Mouse (Mus musculus): ENCODE results near the gene Mtus2. TPM values are rescaled to one million over a fixed set of nuclear protein-coding genes. Genes with fewer than 3 reads are reported as not detected.

Mtus2 gene
- polyA plus RNA-seq, 1 experiment from 2014 or later = 4.1 TPM

DNA sequence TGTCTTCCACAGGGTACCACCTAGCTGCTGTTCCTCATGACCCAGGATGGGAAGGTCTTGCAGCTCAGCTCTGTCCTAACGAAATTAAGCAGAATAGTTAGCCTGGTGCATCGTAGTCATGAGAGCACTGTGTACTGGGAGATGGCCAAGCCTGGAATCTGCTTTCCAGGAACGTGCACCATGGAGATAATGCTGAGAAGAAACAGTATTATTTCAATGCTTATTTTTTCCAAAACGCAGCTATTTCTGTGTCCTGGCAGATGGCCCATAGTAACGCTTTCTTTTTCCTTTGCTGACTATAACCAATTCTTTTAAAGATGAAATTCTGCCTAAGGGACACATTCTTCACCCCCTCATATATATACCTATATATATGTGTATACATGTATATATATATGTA is 108.1 kb downstream of the Mtus2 start:
- Histone ChIP-seq H3K4me3 (replicated peaks; ENCODE audit: low read depth, low read length) (no peak overlapping the region), H3K9ac (ENCODE audit: low read depth, low read length) (no peak overlapping the region), H3K4me1 (replicated peaks; ENCODE audit: insufficient read depth, low read length) (no peaks in the 10 kb centered on the region), H3K27me3 (ENCODE audit: insufficient read depth, low read length) (no peaks in the 10 kb centered on the region), H3K36me3 (ENCODE audit: insufficient read depth, low read length) (no peaks in the 10 kb centered on the region), H3K9me3 (replicated peaks; ENCODE audit: low read length) (no peaks in the 10 kb centered on the region), H3K27ac (no peak overlapping the region), H3K4me2 (ENCODE audit: low read length) (no peak overlapping the region)
- ATAC-seq (replicated peaks; ENCODE audit: low FRiP score, low read depth) = no peak
- 73% methylated on average over 5 of the region's 5 CpGs for WGBS
- DNase-seq (ENCODE audit: low spot score) = no peak
- TF ChIP-seq CTCF (IDR thresholded peaks at IDR 0.05; ENCODE audit: low read depth) = no peak

DNA sequence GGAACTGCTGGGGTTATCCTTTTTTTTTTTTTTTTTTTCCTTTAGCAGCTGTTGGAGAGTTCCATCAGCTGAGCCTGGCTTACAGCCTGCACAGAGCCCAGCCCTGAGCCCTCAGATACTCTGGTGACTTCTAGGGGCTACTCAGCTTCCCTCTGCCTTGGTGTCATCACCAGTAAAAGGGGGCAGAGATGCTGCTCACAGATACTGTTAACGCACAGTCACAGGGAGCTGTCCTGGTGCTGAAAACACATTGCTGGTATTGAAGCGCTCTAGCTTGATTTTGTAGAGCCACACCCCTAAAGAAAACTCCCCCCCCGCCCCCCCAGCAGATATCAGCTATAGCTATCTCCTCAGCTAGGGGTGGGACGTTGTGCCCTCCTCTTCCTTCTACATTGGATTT is 112.8 kb downstream of the Mtus2 start:
- H3K27me3 ChIP-seq (ENCODE audit: insufficient read depth, low read length) = no peaks in the 10 kb centered on the region
- 9% methylated on average over 4 of the region's 4 CpGs for WGBS
- ATAC-seq (replicated peaks; ENCODE audit: low FRiP score, low read depth) (no peak), DNase-seq (ENCODE audit: low spot score) (peak; percentile 79)
- no peaks in the 10 kb centered on the region for H3K9me3 ChIP-seq (replicated peaks; ENCODE audit: low read length)
- no peaks in the 10 kb centered on the region for H3K36me3 ChIP-seq (ENCODE audit: insufficient read depth, low read length)
- H3K27ac ChIP-seq = no peak overlapping the region
- no peaks in the 10 kb centered on the region for H3K4me1 ChIP-seq (replicated peaks; ENCODE audit: insufficient read depth, low read length)
- no peak overlapping the region for H3K4me2 ChIP-seq (ENCODE audit: low read length)
- H3K9ac ChIP-seq (ENCODE audit: low read depth, low read length) = no peak overlapping the region
- no peak overlapping the region for H3K4me3 ChIP-seq (replicated peaks; ENCODE audit: low read depth, low read length)
- no peak for TF ChIP-seq CTCF (IDR thresholded peaks at IDR 0.05; ENCODE audit: low read depth)

DNA sequence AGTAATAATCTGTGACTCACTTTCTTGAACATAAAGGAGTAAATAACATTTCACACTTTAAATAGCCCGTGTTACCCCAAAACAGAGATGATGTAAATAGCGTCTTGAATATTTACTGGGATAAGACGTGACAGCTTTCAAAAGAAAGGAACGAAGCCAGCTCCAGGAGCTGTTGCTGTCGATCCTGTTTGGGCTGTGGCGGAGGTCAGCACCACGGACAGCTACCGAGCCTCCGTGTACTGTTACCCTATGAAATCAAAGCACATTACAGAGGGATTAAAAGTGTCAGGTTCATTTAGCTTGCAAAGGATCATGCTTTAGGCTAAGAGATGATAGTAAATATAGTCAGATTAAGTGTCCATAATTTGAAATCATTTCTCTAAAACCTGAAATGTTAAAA is 114.7 kb downstream of the Mtus2 start:
- H3K4me1 ChIP-seq (replicated peaks; ENCODE audit: insufficient read depth, low read length) = no peaks in the 10 kb centered on the region
- no peak overlapping the region for H3K4me3 ChIP-seq (replicated peaks; ENCODE audit: low read depth, low read length)
- H3K27ac ChIP-seq = no peak overlapping the region
- H3K9ac ChIP-seq (ENCODE audit: low read depth, low read length) = no peak overlapping the region
- 7% methylated on average over 9 of the region's 9 CpGs for WGBS
- H3K9me3 ChIP-seq (replicated peaks; ENCODE audit: low read length) = no peaks in the 10 kb centered on the region
- no peak for TF ChIP-seq CTCF (IDR thresholded peaks at IDR 0.05; ENCODE audit: low read depth)
- no peaks in the 10 kb centered on the region for H3K27me3 ChIP-seq (ENCODE audit: insufficient read depth, low read length)
- H3K36me3 ChIP-seq (ENCODE audit: insufficient read depth, low read length) = no peaks in the 10 kb centered on the region
- no peak overlapping the region for H3K4me2 ChIP-seq (ENCODE audit: low read length)
- DNase-seq (ENCODE audit: low spot score) (peak; percentile 74), ATAC-seq (replicated peaks; ENCODE audit: low FRiP score, low read depth) (no peak)

DNA sequence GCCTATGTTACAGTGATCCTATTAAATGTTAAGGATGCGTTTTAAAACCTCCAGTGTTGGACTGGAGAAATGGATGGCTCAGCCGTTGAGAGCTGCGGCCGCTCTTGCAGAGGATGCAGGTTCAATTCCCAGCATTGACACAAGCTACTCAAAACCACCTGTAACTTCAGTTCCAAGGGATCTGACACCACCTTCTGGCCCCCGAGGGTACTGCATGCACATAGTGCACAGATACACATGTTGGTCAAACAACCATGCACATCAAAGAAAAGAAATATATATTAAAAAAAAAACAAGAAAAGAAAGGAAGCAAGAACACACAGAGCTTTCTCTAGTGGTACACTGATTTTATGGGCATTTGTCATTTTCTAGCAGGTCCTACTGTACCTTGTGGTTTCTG is 116.3 kb downstream of the Mtus2 start:
- no peak overlapping the region for H3K4me3 ChIP-seq (replicated peaks; ENCODE audit: low read depth, low read length)
- no peak overlapping the region for H3K27ac ChIP-seq
- H3K9ac ChIP-seq (ENCODE audit: low read depth, low read length) = no peak overlapping the region
- no peak overlapping the region for H3K4me2 ChIP-seq (ENCODE audit: low read length)
- no peak for DNase-seq (ENCODE audit: low spot score)
- WGBS = 93% methylated on average over 5 of the region's 5 CpGs
- no peaks in the 10 kb centered on the region for H3K9me3 ChIP-seq (replicated peaks; ENCODE audit: low read length)
- H3K27me3 ChIP-seq (ENCODE audit: insufficient read depth, low read length) = no peaks in the 10 kb centered on the region
- no peak for ATAC-seq (replicated peaks; ENCODE audit: low FRiP score, low read depth)
- no peaks in the 10 kb centered on the region for H3K4me1 ChIP-seq (replicated peaks; ENCODE audit: insufficient read depth, low read length)
- TF ChIP-seq CTCF (IDR thresholded peaks at IDR 0.05; ENCODE audit: low read depth) = peak; percentile 12; the same call in 1 of the 2 replicates
- no peaks in the 10 kb centered on the region for H3K36me3 ChIP-seq (ENCODE audit: insufficient read depth, low read length)

DNA sequence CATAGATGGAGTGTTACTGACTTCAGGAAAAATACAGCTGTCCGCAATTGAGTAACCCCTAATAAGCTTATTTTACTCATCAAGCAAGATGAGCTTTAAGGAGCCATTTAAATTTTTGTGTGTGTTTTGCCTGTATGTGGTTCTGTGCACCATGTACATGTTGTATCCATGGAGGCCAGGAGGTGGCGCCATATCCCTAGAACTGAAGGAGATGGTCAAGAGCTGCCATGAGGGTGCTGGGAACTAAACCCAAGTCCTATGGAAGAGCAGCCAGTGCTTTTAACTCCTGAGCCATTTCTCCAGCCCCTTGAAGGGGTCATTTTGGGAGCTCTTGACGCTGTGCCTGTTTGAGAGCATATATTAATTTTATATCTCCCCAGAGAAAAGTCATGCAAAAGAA is 122.6 kb downstream of the Mtus2 start:
- no peaks in the 10 kb centered on the region for H3K4me1 ChIP-seq (replicated peaks; ENCODE audit: insufficient read depth, low read length)
- H3K9ac ChIP-seq (ENCODE audit: low read depth, low read length) = no peak overlapping the region
- H3K4me3 ChIP-seq (replicated peaks; ENCODE audit: low read depth, low read length) = no peak overlapping the region
- H3K27ac ChIP-seq = no peak overlapping the region
- H3K9me3 ChIP-seq (replicated peaks; ENCODE audit: low read length) = no peaks in the 10 kb centered on the region
- no peaks in the 10 kb centered on the region for H3K36me3 ChIP-seq (ENCODE audit: insufficient read depth, low read length)
- DNase-seq (ENCODE audit: low spot score) = no peak
- ATAC-seq (replicated peaks; ENCODE audit: low FRiP score, low read depth) = no peak
- H3K27me3 ChIP-seq (ENCODE audit: insufficient read depth, low read length) = no peaks in the 10 kb centered on the region
- TF ChIP-seq CTCF (IDR thresholded peaks at IDR 0.05; ENCODE audit: low read depth) = peak; percentile 21; the same call in 1 of the 2 replicates
- no peak overlapping the region for H3K4me2 ChIP-seq (ENCODE audit: low read length)
- 76% methylated on average over 3 of the region's 3 CpGs for WGBS

DNA sequence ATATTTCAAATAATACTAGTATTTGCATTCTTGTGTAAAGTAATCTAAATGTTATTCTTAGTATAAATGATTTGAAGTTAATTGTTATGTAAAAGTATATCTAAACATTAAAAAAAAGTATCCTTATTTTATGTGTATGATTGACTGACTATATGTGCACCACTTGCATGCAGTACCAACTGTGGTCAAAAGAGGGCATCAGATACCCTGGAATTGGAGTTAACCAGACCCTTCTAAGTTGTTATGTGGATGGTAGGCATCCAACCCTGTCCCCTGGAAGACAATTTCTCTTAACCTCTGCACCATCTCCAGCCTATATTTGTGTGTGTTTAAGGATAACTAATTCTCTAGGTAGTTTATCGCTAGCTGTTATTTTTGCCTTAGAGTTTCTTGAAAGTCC is 126.4 kb downstream of the Mtus2 start:
- Histone ChIP-seq H3K4me1 (replicated peaks; ENCODE audit: insufficient read depth, low read length) (no peaks in the 10 kb centered on the region), H3K9ac (ENCODE audit: low read depth, low read length) (no peak overlapping the region), H3K9me3 (replicated peaks; ENCODE audit: low read length) (no peaks in the 10 kb centered on the region), H3K4me2 (ENCODE audit: low read length) (no peak overlapping the region), H3K4me3 (replicated peaks; ENCODE audit: low read depth, low read length) (no peak overlapping the region), H3K27me3 (ENCODE audit: insufficient read depth, low read length) (no peaks in the 10 kb centered on the region), H3K27ac (no peak overlapping the region), H3K36me3 (ENCODE audit: insufficient read depth, low read length) (no peaks in the 10 kb centered on the region)
- 100% methylated on average over 1 of the region's 1 CpGs for WGBS
- no peak for ATAC-seq (replicated peaks; ENCODE audit: low FRiP score, low read depth)
- peak; percentile 21; the same call in 1 of the 2 replicates for TF ChIP-seq CTCF (IDR thresholded peaks at IDR 0.05; ENCODE audit: low read depth)
- DNase-seq (ENCODE audit: low spot score) = no peak

DNA sequence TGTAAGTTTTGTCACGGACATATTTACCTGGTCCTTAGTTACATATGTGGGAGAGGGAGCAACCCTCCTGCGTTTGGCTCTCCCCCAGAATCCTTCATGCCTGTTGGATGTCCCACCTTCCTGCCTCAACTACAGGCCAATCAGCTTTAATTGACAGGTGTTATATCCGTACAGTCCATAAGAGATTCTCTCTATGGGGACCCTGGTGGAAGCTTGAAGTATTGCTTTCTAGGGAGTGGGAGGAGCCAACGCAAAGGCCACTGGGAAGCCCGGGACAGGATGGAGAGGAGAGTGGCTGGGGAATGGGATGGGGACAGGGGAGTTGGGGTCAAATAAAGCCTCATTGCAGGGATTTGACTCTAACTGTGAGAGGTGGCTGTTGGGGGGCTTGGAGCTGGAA is 127.6 kb downstream of the Mtus2 start:
- H3K27ac ChIP-seq = no peak overlapping the region
- 88% methylated on average over 5 of the region's 5 CpGs for WGBS
- H3K9me3 ChIP-seq (replicated peaks; ENCODE audit: low read length) = no peaks in the 10 kb centered on the region
- DNase-seq (ENCODE audit: low spot score) (no peak), ATAC-seq (replicated peaks; ENCODE audit: low FRiP score, low read depth) (no peak)
- H3K4me3 ChIP-seq (replicated peaks; ENCODE audit: low read depth, low read length) = no peak overlapping the region
- H3K27me3 ChIP-seq (ENCODE audit: insufficient read depth, low read length) = no peaks in the 10 kb centered on the region
- H3K9ac ChIP-seq (ENCODE audit: low read depth, low read length) = no peak overlapping the region
- TF ChIP-seq CTCF (IDR thresholded peaks at IDR 0.05; ENCODE audit: low read depth) = no peak
- no peaks in the 10 kb centered on the region for H3K36me3 ChIP-seq (ENCODE audit: insufficient read depth, low read length)
- H3K4me1 ChIP-seq (replicated peaks; ENCODE audit: insufficient read depth, low read length) = no peaks in the 10 kb centered on the region
- no peak overlapping the region for H3K4me2 ChIP-seq (ENCODE audit: low read length)

Data from kidney, postnatal 0 days (tissue).